14 mouse cellular contexts compared by ENCODE assay signal in genomic region chr1:135557976-135558375, GRCm38 (mm10). TPM values are rescaled to one million over a fixed set of nuclear protein-coding genes. Genes with fewer than 3 reads are reported as not detected.
A peak's percentile ranks its signal among the peaks of the same experiment; 100 is the strongest.
DNase-seq lines count a peak whose midpoint lies in the region; ATAC-seq and TF ChIP-seq lines count a peak whose summit lies in the region.
"Had no signal": no experiment of that assay in that cellular context is flagged by ENCODE, and none has a peak within 500 bp of the region (broad histone marks: within the 10 kb centered on the region; RNA-seq: fewer than 3 reads in every experiment).

No protein-coding gene starts in this region.

- peaks cover 3% of the 10 kb centered on the region; the same call in 1 of the 2 replicates for H3K79me2 ChIP-seq in heart, adult 2 months (replicated peaks; ENCODE audit: control insufficient read depth, insufficient read depth, low read length)

- 0 out of 2 replicates have a peak, but pooled peaks have one; percentile 14 for TF ChIP-seq EP300 in heart, adult 2 months (IDR thresholded peaks at IDR 0.05; ENCODE audit: insufficient read depth, low read depth, low read length)
- no peak for TF ChIP-seq EP300 in lung, postnatal 0 days (IDR thresholded peaks at IDR 0.05)

- no peak overlapping the region for H3K27ac ChIP-seq in heart, adult 2 months
- no peak overlapping the region for H3K27ac ChIP-seq in heart, embryonic 10.5 days
- no peak overlapping the region for H3K27ac ChIP-seq in lung, postnatal 0 days (ENCODE audit: low read length)
- 0 out of 2 replicates have a peak overlapping the region, but pooled peaks have one; percentile 22 for H3K27ac ChIP-seq in kidney, postnatal 0 days
- H3K27ac ChIP-seq: embryonic facial prominence, embryonic 12.5 days; forebrain, embryonic 10.5 days; hindbrain, embryonic 14.5 days had no signal

- no peak overlapping the region for H3K4me3 ChIP-seq in heart, adult 2 months
- no peak overlapping the region for H3K4me3 ChIP-seq in heart, embryonic 10.5 days
- H3K4me3 ChIP-seq in lung, postnatal 0 days (ENCODE audit: low read depth, low read length) = no peak overlapping the region
- H3K4me3 ChIP-seq in kidney, postnatal 0 days (replicated peaks; ENCODE audit: low read depth, low read length) = no peak overlapping the region
- H3K4me3 ChIP-seq: embryonic facial prominence, embryonic 12.5 days; forebrain, embryonic 10.5 days had no signal

- no peaks in the 10 kb centered on the region for H3K27me3 ChIP-seq in heart, adult 2 months (ENCODE audit: control insufficient read depth, insufficient read depth, low read length)
- H3K27me3 ChIP-seq in heart, embryonic 10.5 days (ENCODE audit: insufficient read depth, poor library complexity, severe bottlenecking) = no peaks in the 10 kb centered on the region
- H3K27me3 ChIP-seq in lung, postnatal 0 days (replicated peaks; ENCODE audit: insufficient read depth, low read length) = no peaks in the 10 kb centered on the region
- H3K27me3 ChIP-seq in kidney, postnatal 0 days (ENCODE audit: insufficient read depth, low read length) = no peaks in the 10 kb centered on the region
- H3K27me3 ChIP-seq: embryonic facial prominence, embryonic 12.5 days had no signal

- no peak overlapping the region for H3K4me2 ChIP-seq in lung, postnatal 0 days (replicated peaks; ENCODE audit: low read depth, low read length)
- H3K4me2 ChIP-seq in kidney, postnatal 0 days (ENCODE audit: low read length) = no peak overlapping the region
- H3K4me2 ChIP-seq: embryonic facial prominence, embryonic 12.5 days; heart, embryonic 11.5 days; hindbrain, embryonic 14.5 days had no signal

- TF ChIP-seq CTCF in heart, adult 2 months (IDR thresholded peaks at IDR 0.05) = no peak
- TF ChIP-seq CTCF in lung, postnatal 0 days (IDR thresholded peaks at IDR 0.05) = no peak
- no peak for TF ChIP-seq CTCF in kidney, postnatal 0 days (IDR thresholded peaks at IDR 0.05; ENCODE audit: low read depth)

- DNase-seq in heart, adult 2 months = no peak
- DNase-seq in heart, embryonic 10.5 days (ENCODE audit: low spot score) = no peak
- DNase-seq in lung, postnatal 0 days (ENCODE audit: low spot score) = peak; percentile 33
- DNase-seq in lung, postnatal 25 days (ENCODE audit: low spot score) = no peak
- DNase-seq in kidney, postnatal 0 days (ENCODE audit: low spot score) = no peak
- no peak for DNase-seq in adrenal gland, postnatal 36 days
- DNase-seq in layer of hippocampus, adult 8-10 months (ENCODE audit: low spot score in 2 of 2) = no peak
- DNase-seq in spleen, postnatal 36 days (ENCODE audit: low spot score in 2 of 2) = no peak
- DNase-seq: adrenal gland, postnatal 25 days; thymus, postnatal 4 days had no signal

- peaks cover 5% of the 10 kb centered on the region for H3K4me1 ChIP-seq in heart, adult 2 months (ENCODE audit: control insufficient read depth, insufficient read depth, low read length)
- H3K4me1 ChIP-seq in heart, embryonic 10.5 days = peaks cover 54% of the 10 kb centered on the region
- no peaks in the 10 kb centered on the region for H3K4me1 ChIP-seq in lung, postnatal 0 days (ENCODE audit: insufficient read depth, low read depth, low read length)
- H3K4me1 ChIP-seq in kidney, postnatal 0 days (replicated peaks; ENCODE audit: insufficient read depth, low read length) = peaks cover 44% of the 10 kb centered on the region

- 49% methylated on average over 6 of the region's 6 CpGs for WGBS in heart, adult 2 months
- WGBS in heart, embryonic 10.5 days = 49% methylated on average over 6 of the region's 6 CpGs
- WGBS in lung, postnatal 0 days = 37% methylated on average over 6 of the region's 6 CpGs
- 48% methylated on average over 6 of the region's 6 CpGs for WGBS in kidney, postnatal 0 days

- H3K9ac ChIP-seq in heart, adult 2 months (ENCODE audit: low read depth, low read length) = no peak overlapping the region
- H3K9ac ChIP-seq in lung, postnatal 0 days (replicated peaks; ENCODE audit: low read depth) = no peak overlapping the region
- no peak overlapping the region for H3K9ac ChIP-seq in kidney, postnatal 0 days (ENCODE audit: low read depth, low read length)
- H3K9ac ChIP-seq: embryonic facial prominence, embryonic 12.5 days; hindbrain, embryonic 14.5 days had no signal

- H3K36me3 ChIP-seq in heart, adult 2 months (ENCODE audit: control insufficient read depth, insufficient read depth, low read length) = no peaks in the 10 kb centered on the region
- H3K36me3 ChIP-seq in heart, embryonic 10.5 days = no peaks in the 10 kb centered on the region
- no peaks in the 10 kb centered on the region for H3K36me3 ChIP-seq in lung, postnatal 0 days (ENCODE audit: insufficient read depth, low read length)
- no peaks in the 10 kb centered on the region for H3K36me3 ChIP-seq in kidney, postnatal 0 days (ENCODE audit: insufficient read depth, low read length)
- H3K36me3 ChIP-seq: embryonic facial prominence, embryonic 12.5 days; forebrain, embryonic 10.5 days had no signal

- no peaks in the 10 kb centered on the region for H3K9me3 ChIP-seq in heart, embryonic 10.5 days
- H3K9me3 ChIP-seq in lung, postnatal 0 days (ENCODE audit: low read length) = no peaks in the 10 kb centered on the region
- no peaks in the 10 kb centered on the region for H3K9me3 ChIP-seq in kidney, postnatal 0 days (replicated peaks; ENCODE audit: low read length)
- H3K9me3 ChIP-seq: embryonic facial prominence, embryonic 12.5 days; forebrain, embryonic 10.5 days had no signal

- TF ChIP-seq POLR2A in heart, adult 2 months (IDR thresholded peaks at IDR 0.05; ENCODE audit: insufficient read depth, low read depth, low read length) = no peak

- peak; percentile 23; the same call in 1 of the 2 replicates for ATAC-seq in lung, postnatal 0 days
- ATAC-seq in kidney, postnatal 0 days (replicated peaks; ENCODE audit: low FRiP score, low read depth) = no peak

- intact Hi-C loops in heart, adult 2 months (cut with DNase I) = no loop called here

RNA-seq across cellular contexts. Expression of gene Nav1, which starts 49.1 kb away (rescaled TPM):
- total RNA-seq in heart, adult 2 months (2021) = 10 to 100 TPM; 19.1 to 20.7 TPM
- polyA plus RNA-seq in heart, adult 2 months (2012; rRNA removed) = 15.2 and 16.8 TPM in 2 replicates
- 26.5 and 33.0 TPM in 2 replicates for polyA plus RNA-seq in heart, embryonic 10.5 days (2016; fragmentation: Nextera tagmentation; extraction: Ambion mirVana)
- polyA plus RNA-seq in lung, postnatal 0 days (2015; fragmentation: Nextera tagmentation; extraction: Ambion mirVana) = 5.7 and 6.1 TPM in 2 replicates
- 9.1 and 9.3 TPM in 2 replicates for polyA plus RNA-seq in kidney, postnatal 0 days (2015; fragmentation: Nextera tagmentation; extraction: Ambion mirVana)
- total RNA-seq in adrenal gland, postnatal 36 days (2021) = 10 to 100 TPM; 11.3 to 17.1 TPM
- total RNA-seq in layer of hippocampus, adult 8-10 months (2022) = 10 to 100 TPM; 55.8 to 63.3 (median 59.9) TPM
